ENCODE assay signal across 12 mouse cellular contexts in genomic region chr10:93278361-93278760, GRCm38 (mm10).
"Had no signal": no experiment of that assay in that cellular context is flagged by ENCODE, and none has a peak within 500 bp of the region (broad histone marks: within the 10 kb centered on the region; RNA-seq: fewer than 3 reads in every experiment).

No protein-coding gene starts in this region.

- H3K27ac ChIP-seq: kidney, embryonic 15.5 days; limb, embryonic 12.5 days; liver, embryonic 14.5 days; midbrain, embryonic 13.5 days; stomach, postnatal 0 days had no signal

- ATAC-seq: midbrain, embryonic 13.5 days had no signal

- H3K9ac ChIP-seq: kidney, embryonic 15.5 days; limb, embryonic 12.5 days; liver, embryonic 14.5 days; midbrain, embryonic 13.5 days had no signal

- H3K36me3 ChIP-seq: midbrain, embryonic 13.5 days had no signal

- H3K9me3 ChIP-seq: kidney, embryonic 15.5 days; limb, embryonic 12.5 days; midbrain, embryonic 13.5 days had no signal

- H3K4me3 ChIP-seq: kidney, embryonic 15.5 days; limb, embryonic 12.5 days; midbrain, embryonic 13.5 days had no signal

- H3K27me3 ChIP-seq: kidney, embryonic 15.5 days; limb, embryonic 12.5 days; midbrain, embryonic 13.5 days had no signal

- DNase-seq: kidney, adult 2 months; kidney, postnatal 14 days; liver; lung, adult 18-20 months; lung, postnatal 36 days; thymus, adult 2 months; thymus, postnatal 25 days had no signal
